Mouse (Mus musculus): Measurements from ENCODE around the gene Mmp24.

DNA sequence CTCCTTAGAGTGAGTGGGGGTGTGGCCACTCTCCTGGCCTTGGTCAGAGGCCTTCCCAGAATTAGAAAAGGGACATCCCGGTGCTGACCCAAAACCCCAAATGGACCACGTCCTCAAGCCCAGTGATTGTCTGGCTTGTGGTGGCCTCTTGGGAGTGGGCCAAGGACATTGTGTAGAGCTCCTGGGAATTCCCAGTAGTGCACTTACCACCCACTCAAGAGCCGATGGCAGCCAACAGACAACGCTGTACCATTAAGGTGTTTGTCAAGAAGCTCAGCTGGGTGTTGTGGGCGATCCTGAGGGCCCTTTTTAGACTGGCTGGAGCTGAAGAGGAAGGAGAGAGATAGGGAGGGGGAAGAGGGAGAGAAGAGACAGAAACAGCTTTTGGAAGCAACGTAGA lies 9.4 kb downstream of the Mmp24 start:
- TF ChIP-seq CTCF (IDR thresholded peaks at IDR 0.05; ENCODE audit: borderline replicate concordance, control insufficient read depth, extremely low read depth, insufficient read depth, low read length, poor library complexity) (no peak), POLR2A (IDR thresholded peaks at IDR 0.05; ENCODE audit: control insufficient read depth, extremely low read depth, insufficient read depth, low read length, poor library complexity) (no peak)
